ENCODE assay signal across 10 mouse cellular contexts in genomic region chr3:141936594-141937272, GRCm38 (mm10).
DNase-seq lines count a peak whose midpoint lies in the region; ATAC-seq and TF ChIP-seq lines count a peak whose summit lies in the region.
"Had no signal": no experiment of that assay in that cellular context is flagged by ENCODE, and none has a peak within 500 bp of the region (broad histone marks: within the 10 kb centered on the region; RNA-seq: fewer than 3 reads in every experiment).

No protein-coding gene starts in this region.

- no peak overlapping the region for H3K9ac ChIP-seq in forebrain, embryonic 15.5 days (replicated peaks)
- H3K9ac ChIP-seq in midbrain, embryonic 15.5 days, result no peak overlapping the region; the same call in 1 of the 2 replicates
- H3K9ac ChIP-seq: embryonic facial prominence, embryonic 15.5 days had no signal

- no peak for TF ChIP-seq POLR2A in cerebellum, adult 2 months (IDR thresholded peaks at IDR 0.05; ENCODE audit: borderline replicate concordance, insufficient read depth, low read length)
- TF ChIP-seq POLR2A in brain, embryonic 14.5 days (IDR thresholded peaks at IDR 0.05; ENCODE audit: borderline replicate concordance, extremely low read depth, insufficient read depth, insufficient read length, poor library complexity, severe bottlenecking), result no peak

- H3K9me3 ChIP-seq in forebrain, embryonic 15.5 days, result no peaks in the 10 kb centered on the region
- no peaks in the 10 kb centered on the region for H3K9me3 ChIP-seq in midbrain, embryonic 15.5 days
- H3K9me3 ChIP-seq: embryonic facial prominence, embryonic 15.5 days had no signal

- TF ChIP-seq CTCF in cerebellum, adult 2 months (IDR thresholded peaks at IDR 0.05; ENCODE audit: borderline replicate concordance, insufficient read depth, low read depth, low read length), result no peak
- TF ChIP-seq CTCF in brain, embryonic 14.5 days (IDR thresholded peaks at IDR 0.05; ENCODE audit: borderline replicate concordance, extremely low read depth, insufficient read depth, insufficient read length), result no peak

- peak; percentile 13 to 17 for DNase-seq in cerebellum, adult 2 months
- DNase-seq in brain, embryonic 14.5 days (ENCODE audit: low read depth), result peak; percentile 95
- no peak for DNase-seq in thymus, postnatal 10 days (ENCODE audit: low spot score in 2 of 2)
- DNase-seq in adrenal gland, postnatal 25 days, result no peak
- DNase-seq in kidney, adult 9 months, result no peak
- DNase-seq: lung, adult 2 months had no signal

- no peaks in the 10 kb centered on the region for H3K4me1 ChIP-seq in cerebellum, adult 2 months (ENCODE audit: control insufficient read depth, insufficient read depth, low read length)
- peaks cover 53% of the 10 kb centered on the region for H3K4me1 ChIP-seq in forebrain, embryonic 15.5 days
- H3K4me1 ChIP-seq in midbrain, embryonic 15.5 days, result peaks cover 36% of the 10 kb centered on the region
- H3K4me1 ChIP-seq: embryonic facial prominence, embryonic 15.5 days had no signal

- no peak for ATAC-seq in cerebellum, adult (ENCODE audit: insufficient number of reproducible peaks, low FRiP score, low TSS enrichment)
- ATAC-seq in forebrain, embryonic 15.5 days (replicated peaks), result peak; percentile 81
- peak; percentile 82 for ATAC-seq in midbrain, embryonic 15.5 days (replicated peaks)

- no peak overlapping the region; the same call in 1 of the 2 replicates for H3K27ac ChIP-seq in cerebellum, adult 2 months (ENCODE audit: insufficient read depth, low read length)
- H3K27ac ChIP-seq in forebrain, embryonic 15.5 days (replicated peaks), result peak overlapping the region; percentile 45
- H3K27ac ChIP-seq in midbrain, embryonic 15.5 days, result peak overlapping the region; percentile 60
- H3K27ac ChIP-seq: embryonic facial prominence, embryonic 15.5 days had no signal

- H3K4me2 ChIP-seq in forebrain, embryonic 15.5 days (replicated peaks), result peak overlapping the region; percentile 37
- H3K4me2 ChIP-seq in midbrain, embryonic 15.5 days, result peak overlapping the region; percentile 46
- H3K4me2 ChIP-seq: embryonic facial prominence, embryonic 15.5 days had no signal

- WGBS in cerebellum, adult 2 months, result 28% methylated on average over 16 of the region's 16 CpGs
- 6% methylated on average over 16 of the region's 16 CpGs for WGBS in forebrain, embryonic 15.5 days
- WGBS in midbrain, embryonic 15.5 days, result 6% methylated on average over 16 of the region's 16 CpGs

- no peak overlapping the region for H3K4me3 ChIP-seq in cerebellum, adult 2 months (replicated peaks; ENCODE audit: insufficient read depth, low read depth, low read length)
- 0 out of 2 replicates have a peak overlapping the region, but pooled peaks have one; percentile 5 for H3K4me3 ChIP-seq in forebrain, embryonic 15.5 days
- H3K4me3 ChIP-seq in midbrain, embryonic 15.5 days, result peak overlapping the region; percentile 17
- H3K4me3 ChIP-seq: embryonic facial prominence, embryonic 15.5 days had no signal

- no peaks in the 10 kb centered on the region for H3K27me3 ChIP-seq in cerebellum, adult 2 months (ENCODE audit: control insufficient read depth, insufficient read depth, low read length)
- no peaks in the 10 kb centered on the region for H3K27me3 ChIP-seq in forebrain, embryonic 15.5 days
- H3K27me3 ChIP-seq in midbrain, embryonic 15.5 days (replicated peaks), result no peaks in the 10 kb centered on the region

- no peaks in the 10 kb centered on the region for H3K36me3 ChIP-seq in forebrain, embryonic 15.5 days
- no peaks in the 10 kb centered on the region for H3K36me3 ChIP-seq in midbrain, embryonic 15.5 days (replicated peaks)
- H3K36me3 ChIP-seq: embryonic facial prominence, embryonic 15.5 days had no signal

Comparison
In these comparisons a context has a peak if more than half of its experiments do, and no peak if none do; other contexts are left out.
1. DNase-seq: peak in cerebellum, adult 2 months (2 of 2) and brain, embryonic 14.5 days (single experiment); none in thymus, postnatal 10 days (0 of 2), adrenal gland, postnatal 25 days (single experiment) and kidney, adult 9 months (single experiment).